Mouse (Mus musculus) 3134 (cell line): ENCODE data around the gene Chmp5.
"Not testable (repeated sequence)": the region's sequence is repeated elsewhere in the genome, so short reads cannot be mapped to it uniquely, and the experiment has no call there.

Experiments
- DNase-seq: peaks from one replicate; pipeline ENCODE4 v3.0.0-alpha.2; 2011; ENCODE audit warnings: low spot score; ENCODE audit not compliant: insufficient read length; ENCODE audit errors: extremely low read depth

The Chmp5 gene

GRCm38 (mm10) chr4:40948160-40948708, at the start of gene Chmp5, which contains the start of gene Bag1:
Gene Chmp5 (plus strand): TSS chr4:40948407.
Gene Bag1 (minus strand): TSS chr4:40948294.
- DNase-seq = peak; percentile 100

- no peak for DNase-seq
Measured at GRCm38 (mm10) chr4:40898476-40899044, 49.6 kb upstream of the Chmp5 start.

DNA sequence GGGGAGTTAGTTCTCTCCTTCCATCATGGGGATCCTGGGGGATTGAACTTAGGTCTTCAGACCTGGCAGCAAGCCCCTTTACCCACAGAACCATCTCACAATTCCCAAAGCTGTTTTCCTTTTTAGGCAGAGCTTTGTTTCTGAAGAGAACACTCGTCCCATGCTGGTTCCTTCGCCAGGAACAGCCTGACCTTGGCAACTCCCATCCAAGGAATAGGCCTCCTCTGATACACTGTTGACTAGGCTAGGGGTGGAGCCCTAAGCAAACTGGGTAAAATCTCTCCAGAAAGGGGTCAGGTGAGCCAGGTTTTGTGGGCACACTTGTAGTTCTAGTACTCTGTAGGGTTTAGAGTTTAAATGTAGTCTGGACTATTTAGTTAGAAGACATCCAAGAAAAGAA, 48.9 kb upstream of the Chmp5 start:
- DNase-seq = no peak

DNA sequence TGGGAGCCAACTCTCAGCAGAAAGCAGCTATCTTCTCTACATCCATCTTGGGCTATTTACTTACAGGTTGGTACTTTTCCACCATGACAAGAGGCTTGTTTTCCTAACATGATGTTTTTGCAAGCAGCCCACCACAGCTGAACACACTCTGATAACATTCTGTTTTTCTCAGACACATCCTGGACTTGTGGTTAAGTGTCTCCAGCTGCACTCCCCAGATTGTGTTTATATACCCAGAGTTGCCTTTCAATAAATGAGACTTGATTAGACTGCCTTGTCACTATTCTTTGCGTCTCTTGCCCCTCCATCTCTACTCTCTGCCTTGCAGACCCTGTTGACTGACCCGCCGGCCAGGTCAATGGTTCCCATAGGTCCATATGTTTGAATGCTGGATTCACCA, 48.1 kb upstream of the Chmp5 start:
- no peak for DNase-seq

DNA sequence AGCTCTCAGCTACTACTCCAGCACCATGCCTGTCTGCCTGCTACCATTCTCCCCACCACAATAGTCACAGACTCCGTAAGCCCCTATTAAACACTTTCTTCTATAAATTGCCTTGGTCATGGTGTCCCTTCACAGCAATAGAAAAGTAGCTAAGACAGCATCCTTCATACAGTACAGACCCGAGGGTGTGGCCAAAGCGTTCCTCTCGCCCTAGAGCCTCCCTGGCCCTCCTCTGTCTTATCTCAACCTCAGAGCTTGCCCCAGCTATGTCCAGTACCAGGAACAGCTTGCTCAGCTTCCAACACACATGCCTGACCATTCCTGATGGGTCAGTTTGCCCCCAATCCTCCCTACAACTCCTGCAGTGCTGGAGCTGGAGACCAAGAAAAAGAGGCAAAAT, 47.6 kb upstream of the Chmp5 start:
- no peak for DNase-seq

- peak; percentile 16 for DNase-seq
Measured at GRCm38 (mm10) chr4:40906298-40906697, 41.9 kb upstream of the Chmp5 start.

DNA sequence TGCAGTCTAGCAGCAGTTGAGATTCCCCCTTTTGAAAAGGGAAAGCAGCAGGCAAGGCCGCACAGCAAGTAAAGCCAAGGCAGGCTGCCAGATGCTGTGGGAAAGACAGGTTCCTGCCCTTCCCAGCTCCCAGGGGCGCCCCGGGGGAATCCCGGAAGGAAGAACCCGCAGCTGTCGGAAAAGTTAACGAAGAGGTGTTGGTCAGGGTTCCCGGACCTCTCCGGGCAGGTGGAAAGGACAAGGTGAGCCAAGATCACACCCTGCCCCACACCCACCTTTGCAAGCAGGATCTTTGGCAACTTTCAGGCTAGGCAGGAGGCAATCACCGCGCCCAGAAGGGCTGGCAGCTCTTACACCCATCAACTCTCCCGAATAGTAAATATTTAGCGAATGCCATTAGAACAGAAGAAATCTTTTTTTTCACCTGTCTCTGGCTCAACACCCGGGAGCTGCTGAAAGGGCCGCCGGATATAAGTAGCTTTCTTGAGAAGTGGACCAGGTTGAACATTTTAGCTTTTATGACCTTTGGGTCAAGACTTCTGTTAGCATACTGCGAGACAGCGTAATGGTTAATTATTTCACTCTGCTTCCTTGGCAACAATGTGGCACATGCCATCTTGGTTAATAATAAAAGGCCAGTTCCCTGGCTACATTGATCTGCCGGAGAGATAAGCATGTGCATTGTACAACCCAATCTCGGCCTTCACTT, 39.8 kb upstream of the Chmp5 start:
- DNase-seq = no peak

GRCm38 (mm10) chr4:40914287-40914867, 33.8 kb upstream of the Chmp5 start:
- DNase-seq = no peak

DNA sequence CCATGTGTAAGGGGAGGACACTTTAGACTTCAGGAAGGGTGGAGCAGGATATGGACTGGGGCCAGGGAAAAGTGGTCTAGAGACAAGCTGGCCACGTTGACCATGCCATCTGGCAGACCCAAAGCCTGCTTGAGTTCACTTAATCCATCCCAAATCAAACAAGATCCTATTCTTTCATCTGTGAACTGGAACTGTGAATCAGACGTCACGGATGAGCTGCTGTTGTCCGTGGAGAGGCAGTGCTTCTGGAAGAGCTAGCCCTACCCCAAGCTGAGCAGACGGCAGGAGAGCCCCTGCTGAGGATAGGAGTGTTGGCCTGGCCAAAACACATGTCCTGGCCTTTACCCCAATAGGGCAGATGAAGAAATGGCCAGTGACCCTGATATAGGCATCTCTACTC, 32.3 kb upstream of the Chmp5 start:
- no peak for DNase-seq

DNA sequence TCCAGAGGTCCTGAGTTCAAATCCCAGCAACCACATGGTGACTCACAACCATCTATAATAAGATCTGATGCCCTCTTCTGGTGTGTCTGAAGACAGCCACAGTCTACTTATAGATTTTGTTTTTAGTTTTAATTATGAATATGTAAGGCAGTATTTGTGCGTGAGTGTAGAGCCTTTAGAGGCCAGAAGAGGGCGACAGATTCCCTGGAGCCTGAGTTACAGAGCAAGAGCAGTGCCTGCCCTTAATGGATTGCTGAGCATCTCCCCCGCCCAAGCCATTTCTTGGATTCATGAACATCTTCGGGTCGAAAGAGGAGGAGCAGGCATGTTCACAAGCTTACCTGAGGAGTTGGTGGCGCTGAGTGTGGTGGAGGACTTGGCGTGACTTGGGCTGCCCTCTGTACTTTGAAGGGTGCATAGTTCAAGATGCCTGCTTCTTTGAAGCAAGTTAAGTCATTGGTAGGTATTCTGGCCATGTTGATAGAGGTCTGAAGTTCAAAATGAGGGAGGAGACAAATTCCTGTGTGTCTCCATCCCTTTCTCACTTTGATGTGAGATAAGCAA, 31.5 kb upstream of the Chmp5 start:
- DNase-seq = no peak

DNA sequence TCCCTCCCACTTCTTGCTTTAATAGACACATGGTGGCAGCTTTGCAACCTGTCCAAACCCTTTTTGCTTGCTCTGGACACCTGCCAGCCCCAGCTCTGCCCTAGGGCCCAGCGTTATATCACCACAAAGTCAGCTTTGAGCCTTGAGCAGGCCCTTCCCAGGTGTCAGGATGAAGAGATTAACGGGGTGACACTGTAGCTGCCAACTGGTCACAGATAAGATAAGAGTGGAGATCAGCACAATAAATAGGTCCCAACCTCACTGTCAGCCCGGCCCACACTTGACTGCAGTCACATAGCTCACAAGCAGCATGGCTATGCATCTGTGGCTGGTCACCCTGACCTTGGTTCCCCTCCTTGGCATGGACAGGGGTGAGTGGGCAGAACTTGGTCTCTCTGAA, 28.4 kb upstream of the Chmp5 start, which contains the start of gene Spink4:
Gene Spink4, plus strand, starts transcription at position 268 of the 400 bp plus-strand sequence.
- DNase-seq = no peak

DNA sequence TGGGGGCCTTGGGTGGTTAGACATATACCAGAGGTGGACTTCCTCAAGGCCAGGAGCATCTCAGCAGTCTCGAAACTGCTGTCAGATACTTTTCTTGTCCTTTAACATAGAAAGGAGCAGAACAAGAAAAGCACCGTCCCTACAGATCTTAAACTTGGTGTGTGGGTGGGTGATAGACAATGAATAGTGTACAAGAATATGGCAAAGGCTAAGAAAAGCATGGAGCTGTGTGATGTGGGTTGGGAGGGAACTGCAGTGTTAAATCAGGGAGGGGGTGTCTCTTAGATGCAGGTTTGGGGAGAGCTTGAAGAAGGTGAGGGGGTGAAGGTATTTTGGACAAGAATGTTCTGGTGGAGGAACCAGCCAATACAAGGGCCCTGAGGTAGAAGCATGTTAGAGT, 27.6 kb upstream of the Chmp5 start:
- DNase-seq = no peak

- no peak for DNase-seq
Measured at GRCm38 (mm10) chr4:40921288-40921687, 26.9 kb upstream of the Chmp5 start.

GRCm38 (mm10) chr4:40923087-40923651, 25.0 kb upstream of the Chmp5 start:
- no peak for DNase-seq

- DNase-seq = no peak
Measured at GRCm38 (mm10) chr4:40925568-40925967, 22.6 kb upstream of the Chmp5 start.

GRCm38 (mm10) chr4:40929046-40929445, 19.2 kb upstream of the Chmp5 start:
- no peak for DNase-seq

DNA sequence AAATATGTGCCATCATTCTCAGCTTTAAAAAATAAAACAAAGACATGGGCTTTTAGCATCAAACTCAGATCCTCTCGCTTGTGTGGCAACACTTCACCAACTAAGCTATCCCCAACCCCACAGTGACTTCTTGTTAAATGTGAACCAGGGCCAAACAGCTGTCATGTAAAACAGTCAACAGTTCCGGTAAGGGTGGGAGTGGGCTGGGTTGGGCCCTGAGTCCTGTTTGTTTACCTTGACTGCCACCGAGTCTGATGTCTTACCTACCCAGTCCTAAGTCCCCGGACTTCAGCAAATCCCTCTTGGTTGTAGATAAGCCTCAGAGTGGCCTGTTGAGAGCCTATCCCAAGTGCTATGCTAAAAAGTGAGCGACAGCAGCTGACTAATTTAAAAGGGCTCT, 14.5 kb upstream of the Chmp5 start:
- DNase-seq = no peak

DNA sequence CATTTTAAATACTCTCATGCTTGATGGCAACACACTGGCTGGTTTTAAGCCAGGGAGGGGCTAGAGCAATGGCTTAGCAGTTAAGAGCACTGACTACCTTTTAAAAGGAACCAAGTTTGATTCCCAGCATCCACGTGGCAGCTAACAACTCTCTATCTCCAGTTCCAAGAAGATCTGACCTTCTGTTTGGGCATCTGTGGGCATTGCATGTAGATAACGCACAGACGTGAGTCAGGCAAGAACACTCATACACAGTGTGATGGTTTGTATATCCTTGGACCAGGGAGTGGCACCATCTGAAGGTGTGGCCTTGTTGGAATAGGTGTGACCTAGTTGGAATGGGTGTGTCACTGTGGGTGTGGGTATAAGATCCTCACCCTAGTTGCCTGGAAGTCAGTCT, 13.8 kb upstream of the Chmp5 start:
- DNase-seq = not testable (repeated sequence)

DNA sequence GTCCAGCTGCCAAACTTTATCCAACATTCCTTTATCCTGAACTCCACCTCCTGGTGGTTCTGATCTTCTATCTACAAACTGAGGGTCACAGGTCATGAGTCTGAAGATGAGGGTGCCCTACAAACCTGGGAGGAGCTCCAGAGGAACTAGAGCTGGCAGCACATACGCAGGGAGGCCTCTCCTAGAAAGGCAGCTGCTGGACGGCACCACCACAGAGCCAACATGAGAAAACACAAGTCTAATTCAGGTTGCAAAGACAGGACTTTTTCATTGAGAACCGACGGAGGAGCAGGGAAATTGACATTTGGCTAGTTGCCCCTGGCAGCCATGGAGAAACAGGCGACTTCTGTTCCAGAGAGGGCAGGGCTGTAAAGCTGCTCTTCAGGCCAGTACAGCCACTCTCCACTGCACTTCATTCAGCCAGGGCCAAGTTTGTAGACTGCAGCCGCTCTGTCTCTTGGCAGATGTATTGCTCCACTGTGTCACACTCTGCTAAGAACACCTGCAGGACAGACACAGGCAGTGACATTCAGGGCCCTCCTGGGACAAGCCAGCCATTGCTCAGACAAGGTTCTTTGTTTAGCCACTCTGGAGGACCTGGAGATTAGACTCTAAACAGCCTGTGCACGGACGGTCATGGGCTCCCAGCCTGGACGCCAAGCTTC, 11.9 kb upstream of the Chmp5 start:
- no peak for DNase-seq

GRCm38 (mm10) chr4:40938793-40939192, 9.4 kb upstream of the Chmp5 start:
- no peak for DNase-seq

DNA sequence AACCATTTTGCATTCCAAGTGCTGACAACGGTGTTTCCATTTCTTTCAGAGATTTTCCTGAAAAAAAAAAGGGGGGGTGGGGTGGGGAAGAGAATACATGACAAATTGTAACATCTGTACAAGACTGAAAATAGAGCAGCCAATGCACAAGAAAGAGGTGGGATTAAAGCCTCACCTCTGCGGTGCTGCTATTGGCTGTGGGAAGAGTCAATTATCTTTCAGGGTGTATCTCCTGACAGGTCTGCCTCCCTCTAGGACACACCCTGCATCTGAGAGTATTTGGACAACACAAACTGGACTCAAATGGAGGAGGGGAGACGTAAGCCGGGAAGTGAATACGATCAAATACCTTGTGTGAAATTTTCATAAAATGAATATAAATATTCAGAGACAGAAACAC, 4.6 kb upstream of the Chmp5 start:
- DNase-seq = no peak
